Mouse (Mus musculus) hindlimb bud, embryonic 11.5 days (tissue): Measurements from ENCODE around the gene Mrpl1.

ENCODE experiments used
- DNase-seq: peaks from one replicate; pipeline ENCODE4 v3.0.0-alpha.2; 2012; ENCODE audit warnings: low read depth, low spot score; ENCODE audit errors: extremely low spot score

The Mrpl1 gene

GRCm38 (mm10) chr5:96308086-96308485 is 98.8 kb downstream of the Mrpl1 start:
- DNase-seq, result no peak

- DNase-seq, result no peak
These were observed 99.4 kb downstream of the Mrpl1 start for GRCm38 (mm10) chr5:96308645-96309044.

- DNase-seq, result no peak
These were observed 100.3 kb downstream of the Mrpl1 start for GRCm38 (mm10) chr5:96309566-96309965.

- no peak for DNase-seq
These were observed 102.4 kb downstream of the Mrpl1 start for GRCm38 (mm10) chr5:96311677-96312076.
